Mouse (Mus musculus): ENCODE results near the gene Fam173b. TPM values are rescaled to one million over a fixed set of nuclear protein-coding genes. Genes with fewer than 3 reads are reported as not detected.

Gene Fam173b
- 6.3 and 6.8 TPM in 2 replicates for polyA plus RNA-seq (2012; rRNA removed)

GRCm38 (mm10) chr15:31601646-31602374, at the start of gene Fam173b, which contains the start of gene Cct5:
Gene Fam173b, plus strand, starts transcription at chr15:31601852.
Gene Cct5, minus strand, starts transcription at chr15:31601804.

DNA sequence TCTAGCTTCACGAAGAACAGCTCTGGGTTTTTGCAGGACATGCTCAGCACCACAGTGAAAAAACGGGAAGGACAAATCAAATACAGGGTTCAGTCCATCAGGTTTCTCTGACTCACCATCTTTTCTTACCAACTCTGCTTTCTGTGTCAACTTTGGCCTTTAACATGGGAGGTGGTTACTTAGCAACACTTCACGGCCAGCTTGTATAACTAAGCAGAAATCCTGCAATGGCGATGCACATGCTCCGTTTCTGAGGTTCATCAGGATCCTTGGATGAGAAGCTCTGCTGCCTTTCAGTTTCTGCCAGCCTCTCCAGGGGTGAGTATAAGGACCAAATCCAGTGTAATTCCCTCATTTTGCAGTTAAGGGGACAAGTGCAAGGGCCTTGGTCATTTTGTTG, 36.5 kb upstream of the Fam173b start, which contains the start of gene Cmbl:
Cmbl (plus strand) TSS at position 206 of the 400 bp plus-strand sequence.

Other genes starting within 250 kb of the Fam173b start
- gene Ankrd33b, start 234.1 kb upstream of the Fam173b start, polyA plus RNA-seq (2012; rRNA removed), result 0.68 and 0.70 TPM in 2 replicates
- gene Ropn1l, start 148.1 kb upstream of the Fam173b start, polyA plus RNA-seq (2012; rRNA removed), result 0.24 and 0.32 TPM in 2 replicates
- 10.4 and 11.2 TPM in 2 replicates for gene March6, start 70.8 kb upstream of the Fam173b start, polyA plus RNA-seq (2012; rRNA removed)
- 41.3 and 56.6 TPM in 2 replicates for gene Cmbl, start 36.5 kb upstream of the Fam173b start, polyA plus RNA-seq (2012; rRNA removed)
- 61.2 and 69.2 TPM in 2 replicates for gene Cct5, start within 50 bp of the Fam173b start, polyA plus RNA-seq (2012; rRNA removed)

All from colon, adult 2 months (tissue).